Mouse (Mus musculus) bone marrow macrophage, adult 2 months (primary cell): ENCODE measurements around the gene Dis3l. TPM values are rescaled to one million over a fixed set of nuclear protein-coding genes. Genes with fewer than 3 reads are reported as not detected.
"Not testable (repeated sequence)": the region's sequence is repeated elsewhere in the genome, so short reads cannot be mapped to it uniquely, and the experiment has no call there.

Source experiments
- H3K27ac ChIP-seq: 2 replicates; pipeline ENCODE4 v1.5.1; 2012; ENCODE audit warnings: low read depth, low read length; ENCODE audit not compliant: insufficient read depth
- H3K4me1 ChIP-seq: 2 replicates; pipeline ENCODE4 v1.6.1; 2012; ENCODE audit warnings: low read length; ENCODE audit not compliant: control insufficient read depth, insufficient read depth
- H3K4me3 ChIP-seq: 2 replicates; pipeline ENCODE4 v1.5.1; 2012; ENCODE audit warnings: mild to moderate bottlenecking, low read length, moderate library complexity; ENCODE audit not compliant: insufficient read depth
- CTCF ChIP-seq: IDR thresholded peaks from 2 replicates; pipeline ENCODE4 v1.5.1; 2012; ENCODE audit warnings: low read depth, mild to moderate bottlenecking, low read length, moderate library complexity
- POLR2A ChIP-seq: IDR thresholded peaks from 2 replicates; pipeline ENCODE4 v1.6.1; 2012; ENCODE audit warnings: mild to moderate bottlenecking, low read depth, low read length, borderline replicate concordance
- polyA plus RNA-seq: library from polyadenylated mRNA; stranded (reverse); fragments of >200 nt; gene quantifications from 2 replicates; pipeline ENCODE4 v1.2.4, GENCODE M21; 2012; ENCODE audit not compliant: missing spikeins, insufficient read depth, insufficient read length

Gene Dis3l
- polyA plus RNA-seq, 1 experiment, result 14.7 TPM

DNA sequence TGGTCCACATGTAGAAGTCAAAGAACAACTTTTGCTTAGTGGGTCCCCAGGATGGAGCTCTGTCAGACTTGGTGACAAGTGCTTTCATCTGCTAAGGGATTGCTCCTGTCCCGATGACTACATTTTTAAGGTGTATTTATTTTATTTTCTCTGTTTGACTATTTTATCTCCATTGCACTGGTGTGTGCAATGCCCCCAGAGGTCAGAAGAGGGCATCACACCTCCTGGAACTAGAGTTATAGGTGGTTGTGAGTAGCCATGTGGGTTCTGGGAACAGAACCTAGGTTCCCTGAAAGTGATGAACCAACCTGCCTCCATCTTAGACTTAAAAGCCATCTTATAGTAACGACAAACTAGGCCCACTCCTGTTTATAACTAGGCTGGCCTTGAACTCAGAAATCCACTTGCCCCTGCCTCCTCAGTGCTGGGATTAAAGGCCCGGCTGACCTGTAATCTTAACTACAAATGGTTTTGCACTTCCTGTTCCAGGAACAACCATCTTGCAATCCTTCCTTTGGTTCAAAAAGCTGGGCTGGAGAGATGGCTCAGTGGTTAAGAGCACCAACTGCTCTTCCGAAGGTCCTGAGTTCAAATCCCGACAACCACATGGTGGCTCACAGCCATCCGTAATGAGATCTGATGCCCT is 62.3 kb downstream of the Dis3l start:
- Histone ChIP-seq H3K4me1 (peaks cover 3% of the 10 kb centered on the region; the same call in 1 of the 2 replicates), H3K27ac (no peak overlapping the region), H3K4me3 (no peak overlapping the region)
- TF ChIP-seq CTCF, result no peak
- TF ChIP-seq POLR2A, result no peak

DNA sequence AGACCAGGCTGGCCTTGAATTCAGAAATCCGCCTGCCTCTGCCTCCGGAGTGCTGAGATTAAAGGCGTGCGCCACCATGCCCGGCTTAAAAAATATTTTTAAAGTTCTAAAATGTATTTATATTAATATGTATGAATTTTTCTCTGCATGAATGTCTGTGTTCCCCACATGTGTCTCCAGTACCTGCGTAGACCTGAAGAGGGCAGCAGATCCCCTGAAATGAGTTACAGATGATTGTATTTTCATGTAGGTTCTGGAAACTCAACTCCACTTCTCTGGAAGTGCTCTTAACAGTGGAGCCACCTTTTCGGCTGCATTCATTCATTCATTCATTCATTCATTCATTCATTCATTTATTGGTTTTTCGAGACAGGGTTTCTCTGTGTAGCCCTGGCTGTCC is 63.4 kb downstream of the Dis3l start:
- TF ChIP-seq CTCF (no peak), POLR2A (no peak)
- H3K27ac ChIP-seq, result no peak overlapping the region
- no peak overlapping the region for H3K4me3 ChIP-seq
- H3K4me1 ChIP-seq, result peaks cover 3% of the 10 kb centered on the region; the same call in 1 of the 2 replicates

DNA sequence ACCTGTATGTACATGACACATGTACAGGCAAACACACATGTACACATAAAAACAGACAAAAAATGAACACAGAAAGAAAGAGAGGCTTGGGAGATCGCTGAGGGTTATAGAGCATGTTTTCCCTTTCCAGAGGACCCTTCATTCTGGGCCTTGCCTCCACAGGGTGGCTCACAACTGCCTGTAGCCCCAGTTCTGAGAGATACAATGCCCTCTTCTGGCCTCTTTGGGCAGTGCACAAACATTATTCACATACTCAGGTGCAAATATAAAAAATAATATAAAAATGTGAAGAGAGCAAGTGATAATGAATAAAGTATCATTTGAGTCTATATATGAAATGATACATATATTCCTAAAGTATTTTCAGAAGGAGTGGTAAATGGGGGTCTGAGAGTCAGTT is 66.2 kb downstream of the Dis3l start:
- no peak overlapping the region for H3K27ac ChIP-seq

DNA sequence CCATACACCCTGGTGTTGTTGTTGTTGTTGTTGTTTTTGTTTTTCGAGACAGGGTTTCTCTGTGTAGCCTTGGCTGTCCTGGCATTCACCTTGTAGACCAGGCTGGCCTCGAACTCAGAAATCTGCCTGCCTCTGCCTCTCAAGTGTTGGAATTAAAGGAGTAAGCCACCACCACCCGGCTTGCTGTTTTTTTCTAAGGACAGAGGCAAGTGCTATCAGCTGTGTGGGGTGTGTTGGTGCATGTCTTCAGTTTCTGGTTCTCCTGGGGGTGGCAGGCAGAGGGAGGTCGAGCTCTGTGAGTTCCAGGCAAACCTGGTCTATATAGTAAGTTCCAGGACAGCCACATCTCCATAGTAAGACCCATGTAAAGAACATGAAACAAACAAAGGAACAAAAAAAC is 66.8 kb downstream of the Dis3l start:
- no peak overlapping the region for H3K4me3 ChIP-seq
- H3K4me1 ChIP-seq, result no peaks in the 10 kb centered on the region
- TF ChIP-seq CTCF, result no peak
- no peak for TF ChIP-seq POLR2A
- H3K27ac ChIP-seq, result no peak overlapping the region

More for the DNA sequence above, 66.2 kb downstream of the Dis3l start:
- Histone ChIP-seq H3K4me3 (no peak overlapping the region), H3K4me1 (no peaks in the 10 kb centered on the region)
- TF ChIP-seq POLR2A, result no peak
- TF ChIP-seq CTCF, result peak; percentile 39; the same call in 1 of the 2 replicates

DNA sequence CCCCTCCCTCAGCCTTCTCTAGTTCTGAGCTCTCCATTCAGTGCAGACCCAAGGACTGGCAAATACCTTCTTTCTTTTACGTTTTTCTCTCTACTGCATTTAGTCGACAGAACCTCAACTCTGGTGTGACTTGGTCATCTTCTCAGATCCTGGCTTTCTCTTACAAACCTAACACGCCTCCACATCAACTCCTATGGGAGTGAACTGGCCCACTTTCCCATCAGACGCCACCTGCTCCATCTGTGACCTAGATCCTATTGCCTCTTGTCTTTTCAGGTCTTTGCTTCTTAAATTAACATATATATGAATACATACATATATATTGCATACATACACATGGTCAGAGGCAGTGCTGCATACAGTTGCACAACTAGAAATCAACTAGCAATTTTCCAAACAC is 67.3 kb downstream of the Dis3l start:
- TF ChIP-seq CTCF, result no peak
- no peak for TF ChIP-seq POLR2A
- H3K27ac ChIP-seq, result no peak overlapping the region
- no peak overlapping the region for H3K4me3 ChIP-seq
- H3K4me1 ChIP-seq, result no peaks in the 10 kb centered on the region

DNA sequence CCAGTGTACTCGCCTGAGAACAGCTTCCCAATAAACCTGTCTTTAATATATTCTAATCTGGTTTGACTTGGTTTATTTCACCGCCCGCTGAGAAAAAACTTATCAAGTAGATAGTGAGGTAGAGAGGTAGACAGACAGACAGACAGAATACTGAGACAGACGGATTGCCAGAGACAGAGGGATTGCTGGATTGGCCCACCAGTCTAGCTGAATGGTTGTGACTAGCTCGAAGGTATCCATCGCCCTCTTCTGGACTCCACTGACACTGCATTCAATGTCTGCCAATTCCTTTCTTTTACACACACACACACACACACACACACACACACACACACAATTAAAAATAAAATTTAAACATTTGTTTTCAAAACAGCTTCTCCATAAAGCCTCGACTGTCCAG is 68.5 kb downstream of the Dis3l start:
- no peak overlapping the region for H3K27ac ChIP-seq
- H3K4me1 ChIP-seq, result no peaks in the 10 kb centered on the region
- no peak overlapping the region for H3K4me3 ChIP-seq
- TF ChIP-seq CTCF (peak; percentile 34; the same call in 1 of the 2 replicates), POLR2A (no peak)

DNA sequence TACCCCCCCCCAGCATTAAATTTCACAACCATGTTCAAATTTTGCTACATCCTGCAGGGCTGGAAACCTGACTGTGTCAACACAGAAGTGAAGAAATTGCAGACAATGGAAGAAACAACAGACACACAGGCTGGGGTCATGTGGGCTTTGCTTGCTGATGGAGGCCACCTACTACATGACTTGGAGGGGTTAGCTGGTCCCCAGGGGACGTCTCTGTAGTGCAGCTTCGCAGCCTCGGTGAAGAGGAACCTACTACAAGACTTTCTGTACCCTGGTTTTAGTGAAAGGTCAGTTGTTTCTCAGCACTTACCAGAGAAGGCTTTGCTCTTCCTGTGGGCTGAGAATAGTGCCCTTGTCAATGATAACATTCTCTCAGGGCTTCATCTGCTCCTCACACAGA is 69.8 kb downstream of the Dis3l start:
- Histone ChIP-seq H3K4me3 (no peak overlapping the region), H3K4me1 (no peaks in the 10 kb centered on the region), H3K27ac (no peak overlapping the region)

DNA sequence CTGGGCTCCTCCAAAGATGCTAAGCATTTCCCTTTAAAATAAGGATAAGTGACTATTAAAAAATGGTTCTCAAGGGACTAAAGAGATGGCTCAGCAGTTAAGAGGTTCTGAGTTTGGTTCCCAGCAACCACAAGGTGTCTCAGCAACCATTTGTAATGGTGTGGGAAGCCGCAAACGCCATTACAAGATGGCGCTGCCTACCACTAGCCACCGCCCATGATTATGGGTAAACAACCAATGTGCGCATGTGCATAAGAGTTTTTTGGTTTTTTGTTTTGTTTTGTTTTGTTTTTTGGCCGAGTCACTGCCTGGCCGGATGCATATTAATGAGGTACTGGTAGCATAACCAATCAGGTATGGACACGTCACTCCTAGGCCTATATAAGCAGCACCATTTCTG is 72.3 kb downstream of the Dis3l start:
- not testable (repeated sequence) for H3K27ac ChIP-seq, H3K4me1 ChIP-seq, H3K4me3 ChIP-seq

More for the DNA sequence above, 69.8 kb downstream of the Dis3l start:
- TF ChIP-seq POLR2A, result no peak
- TF ChIP-seq CTCF, result no peak

DNA sequence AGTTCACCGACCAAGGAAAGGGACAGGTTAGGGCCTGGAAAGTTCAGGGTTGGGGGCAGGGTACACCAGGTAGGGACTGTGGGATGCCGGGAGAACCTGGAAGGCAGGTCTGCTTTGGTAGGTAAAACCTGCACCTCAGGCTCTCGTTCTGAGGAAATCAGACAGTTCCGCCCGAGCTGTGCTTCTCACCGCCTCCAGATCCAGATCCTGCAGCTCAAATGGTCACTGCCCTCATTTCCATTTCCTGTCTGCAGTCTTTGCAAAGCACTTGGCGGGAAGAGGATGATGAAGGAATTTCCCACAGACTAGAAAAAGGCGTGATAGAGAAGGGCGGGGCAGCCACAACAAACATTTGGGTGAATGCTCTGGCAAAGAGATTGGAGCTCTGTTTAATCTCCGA is 72.9 kb downstream of the Dis3l start:
- no peak overlapping the region for H3K4me3 ChIP-seq
- no peaks in the 10 kb centered on the region for H3K4me1 ChIP-seq
- no peak overlapping the region for H3K27ac ChIP-seq
- no peak for TF ChIP-seq CTCF
- no peak for TF ChIP-seq POLR2A

DNA sequence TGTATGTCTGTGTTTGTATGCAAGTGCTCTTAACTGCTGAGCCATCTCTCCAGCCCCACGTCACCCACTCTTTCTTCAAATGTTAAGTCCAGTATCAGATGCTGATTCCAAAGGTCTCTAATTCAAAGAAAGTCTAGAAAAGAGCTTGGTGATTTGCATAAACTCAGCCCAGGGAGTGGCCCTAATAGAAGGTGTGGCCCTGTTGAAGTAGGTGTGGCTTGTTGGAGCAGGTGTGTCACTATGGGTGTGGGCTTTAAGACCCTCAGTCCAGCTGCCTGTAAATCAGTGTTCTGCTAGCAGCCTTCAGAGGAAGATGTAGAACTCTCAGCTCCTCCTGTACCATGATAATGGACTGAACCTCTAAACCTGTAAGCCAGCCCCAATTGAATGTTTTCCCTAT is 73.9 kb downstream of the Dis3l start:
- H3K4me3 ChIP-seq, result no peak overlapping the region
- H3K27ac ChIP-seq, result no peak overlapping the region
- TF ChIP-seq POLR2A (no peak), CTCF (no peak)
- H3K4me1 ChIP-seq, result no peaks in the 10 kb centered on the region

DNA sequence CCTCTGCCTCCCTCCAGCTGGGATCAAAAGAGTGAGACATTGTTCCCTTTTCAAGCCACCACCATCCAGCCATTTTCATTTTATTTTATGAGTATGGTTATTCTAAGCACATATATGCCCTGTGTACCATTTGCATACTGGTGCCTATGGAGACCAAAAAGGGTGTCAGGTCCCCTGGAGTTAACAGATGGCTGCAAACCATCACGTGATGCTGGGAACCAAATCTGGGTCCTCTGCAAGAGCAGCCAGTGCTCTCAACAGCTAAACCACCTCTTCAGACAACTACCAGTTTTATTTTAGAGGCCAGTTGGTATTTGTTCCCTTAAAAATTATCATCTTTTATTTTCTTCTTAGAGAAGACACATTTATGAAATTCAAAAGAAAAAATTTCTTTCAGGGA is 76.3 kb downstream of the Dis3l start:
- TF ChIP-seq POLR2A (no peak), CTCF (no peak)
- Histone ChIP-seq H3K4me3 (no peak overlapping the region), H3K4me1 (0 out of 2 replicates have a peak, but pooled peaks cover 2% of the 10 kb centered on the region), H3K27ac (no peak overlapping the region)
